Mouse (Mus musculus): ENCODE data around the gene Sprn. TPM values are rescaled to one million over a fixed set of nuclear protein-coding genes. Genes with fewer than 3 reads are reported as not detected.
A peak's percentile ranks its signal among the peaks of the same experiment; 100 is the strongest.

The Sprn gene
- 0.49 and 0.79 TPM in 2 replicates for polyA plus RNA-seq (2016; fragmentation: Nextera tagmentation; extraction: Ambion mirVana)

- H3K27ac ChIP-seq (replicated peaks): peak within 1 kb of the TSS; percentile 61
Observed at GRCm38 (mm10) chr7:140154218-140154927, at the start of gene Sprn. Sprn (minus strand) TSS chr7:140154877.

GRCm38 (mm10) chr7:140201090-140201489 is 46.4 kb upstream of the Sprn start:
- Histone ChIP-seq H3K4me3 (no peak overlapping the region), H3K9me3 (replicated peaks) (no peaks in the 10 kb centered on the region), H3K36me3 (no peaks in the 10 kb centered on the region), H3K4me1 (no peaks in the 10 kb centered on the region), H3K27me3 (ENCODE audit: low read depth, poor library complexity, severe bottlenecking) (no peaks in the 10 kb centered on the region), H3K27ac (replicated peaks) (no peak overlapping the region)
- no peak for DNase-seq (ENCODE audit: low spot score)
- 89% methylated on average over 4 of the region's 4 CpGs for WGBS

More at GRCm38 (mm10) chr7:140154218-140154927, at the start of gene Sprn:
- WGBS: under 1% methylated on average over 28 of the region's 28 CpGs
- Histone ChIP-seq H3K27me3 (ENCODE audit: low read depth, poor library complexity, severe bottlenecking) (peaks cover 66% of the 10 kb centered on the region), H3K36me3 (no peaks in the 10 kb centered on the region), H3K9me3 (replicated peaks) (no peaks in the 10 kb centered on the region), H3K4me3 (peak within 1 kb of the TSS; percentile 53), H3K4me1 (peaks cover 23% of the 10 kb centered on the region)
- peak; percentile 48 for DNase-seq (ENCODE audit: low spot score)

DNA sequence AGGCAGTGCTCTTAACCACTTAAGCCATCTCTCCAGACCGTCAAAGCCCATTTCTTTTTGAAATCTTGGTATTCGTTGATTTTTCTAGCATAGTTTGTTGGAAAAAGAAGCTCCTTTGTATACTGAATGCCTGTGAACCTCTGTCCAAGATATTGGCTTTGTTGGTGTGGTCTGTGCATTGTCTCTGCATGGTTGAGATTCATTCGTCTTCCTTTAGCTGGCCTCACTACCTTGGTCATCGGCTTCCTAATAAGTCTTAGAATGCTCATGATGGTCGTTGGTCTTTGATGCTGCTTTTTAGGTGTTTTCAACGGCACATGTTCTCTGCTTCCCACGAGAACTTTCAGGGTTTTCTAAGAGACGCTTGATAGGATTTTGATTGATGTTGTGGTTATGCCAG is 41.3 kb upstream of the Sprn start:
- no peak for DNase-seq (ENCODE audit: low spot score)
- Histone ChIP-seq H3K36me3 (no peaks in the 10 kb centered on the region), H3K27me3 (ENCODE audit: low read depth, poor library complexity, severe bottlenecking) (no peaks in the 10 kb centered on the region), H3K4me3 (no peak overlapping the region), H3K9me3 (replicated peaks) (no peaks in the 10 kb centered on the region), H3K27ac (replicated peaks) (no peak overlapping the region), H3K4me1 (no peaks in the 10 kb centered on the region)
- 90% methylated on average over 8 of the region's 8 CpGs for WGBS

GRCm38 (mm10) chr7:140194031-140194430 is 39.4 kb upstream of the Sprn start:
- H3K4me3 ChIP-seq: no peak overlapping the region
- H3K27ac ChIP-seq (replicated peaks): no peak overlapping the region
- no peak for DNase-seq (ENCODE audit: low spot score)
- H3K36me3 ChIP-seq: no peaks in the 10 kb centered on the region
- no peaks in the 10 kb centered on the region for H3K27me3 ChIP-seq (ENCODE audit: low read depth, poor library complexity, severe bottlenecking)
- 91% methylated on average over 4 of the region's 4 CpGs for WGBS
- H3K9me3 ChIP-seq (replicated peaks): no peaks in the 10 kb centered on the region
- no peaks in the 10 kb centered on the region for H3K4me1 ChIP-seq

DNA sequence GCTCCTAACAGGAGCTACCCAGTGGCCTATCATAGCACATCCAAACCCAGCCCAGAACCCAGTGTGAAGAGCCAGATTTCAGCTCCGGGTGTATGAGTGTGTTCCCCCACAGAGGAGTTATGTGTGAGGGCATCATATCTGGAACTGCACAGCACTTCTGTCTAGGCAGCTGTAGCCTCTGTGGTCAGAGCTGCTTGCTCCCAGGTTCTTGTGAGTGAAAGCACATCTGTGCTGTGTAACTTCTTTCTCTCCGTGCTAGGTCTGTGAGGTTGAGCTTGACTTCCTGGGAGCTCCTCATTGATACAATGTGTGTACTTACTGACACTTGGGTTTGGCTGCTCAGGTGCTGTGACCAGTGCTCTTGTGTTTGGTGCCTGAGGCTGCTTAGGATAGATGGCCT is 38.2 kb upstream of the Sprn start:
- no peak overlapping the region for H3K4me3 ChIP-seq
- H3K27me3 ChIP-seq (ENCODE audit: low read depth, poor library complexity, severe bottlenecking): no peaks in the 10 kb centered on the region
- no peak for DNase-seq (ENCODE audit: low spot score)
- 88% methylated on average over 2 of the region's 2 CpGs for WGBS
- no peaks in the 10 kb centered on the region for H3K9me3 ChIP-seq (replicated peaks)
- no peak overlapping the region for H3K27ac ChIP-seq (replicated peaks)
- no peaks in the 10 kb centered on the region for H3K4me1 ChIP-seq
- H3K36me3 ChIP-seq: no peaks in the 10 kb centered on the region

DNA sequence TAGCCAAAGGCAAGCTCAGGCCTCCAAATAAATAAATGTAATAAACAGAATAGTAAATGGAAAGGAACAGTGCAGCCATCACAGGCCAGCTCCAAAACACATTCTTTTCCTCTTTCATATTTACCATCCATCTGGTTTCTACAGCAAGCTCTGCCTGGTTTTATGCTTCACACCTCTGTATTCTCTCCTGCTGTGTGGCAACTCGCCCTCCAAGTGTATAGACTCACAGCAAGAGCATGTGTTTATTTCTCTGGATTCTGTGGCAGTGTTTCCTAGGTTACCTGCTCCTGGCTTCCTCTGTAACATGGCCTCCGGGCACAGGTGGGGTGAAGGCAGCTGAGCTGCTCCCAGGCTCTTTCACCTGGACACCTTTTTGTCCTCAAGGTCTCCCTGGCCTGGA is 37.8 kb upstream of the Sprn start:
- 67% methylated on average over 2 of the region's 2 CpGs for WGBS
- no peaks in the 10 kb centered on the region for H3K27me3 ChIP-seq (ENCODE audit: low read depth, poor library complexity, severe bottlenecking)
- no peaks in the 10 kb centered on the region for H3K4me1 ChIP-seq
- DNase-seq (ENCODE audit: low spot score): no peak
- no peak overlapping the region for H3K27ac ChIP-seq (replicated peaks)
- H3K4me3 ChIP-seq: no peak overlapping the region
- no peaks in the 10 kb centered on the region for H3K36me3 ChIP-seq
- H3K9me3 ChIP-seq (replicated peaks): no peaks in the 10 kb centered on the region

GRCm38 (mm10) chr7:140190435-140190834 is 35.8 kb upstream of the Sprn start:
- Histone ChIP-seq H3K4me1 (no peaks in the 10 kb centered on the region), H3K9me3 (replicated peaks) (no peaks in the 10 kb centered on the region), H3K36me3 (no peaks in the 10 kb centered on the region), H3K27ac (replicated peaks) (no peak overlapping the region), H3K27me3 (ENCODE audit: low read depth, poor library complexity, severe bottlenecking) (no peaks in the 10 kb centered on the region), H3K4me3 (no peak overlapping the region)
- DNase-seq (ENCODE audit: low spot score): no peak
- WGBS: 93% methylated on average over 1 of the region's 1 CpGs

- Histone ChIP-seq H3K36me3 (no peaks in the 10 kb centered on the region), H3K4me1 (no peaks in the 10 kb centered on the region), H3K27ac (replicated peaks) (no peak overlapping the region), H3K9me3 (replicated peaks) (no peaks in the 10 kb centered on the region), H3K27me3 (ENCODE audit: low read depth, poor library complexity, severe bottlenecking) (no peaks in the 10 kb centered on the region), H3K4me3 (no peak overlapping the region)
- DNase-seq (ENCODE audit: low spot score): no peak
- whole genome bisulfite sequencing: 61% methylated on average over 4 of the region's 4 CpGs
Observed at GRCm38 (mm10) chr7:140188391-140189328, 34.0 kb upstream of the Sprn start.

GRCm38 (mm10) chr7:140187721-140188390 is 33.2 kb upstream of the Sprn start:
- Histone ChIP-seq H3K4me3 (no peak overlapping the region), H3K9me3 (replicated peaks) (no peaks in the 10 kb centered on the region), H3K4me1 (no peaks in the 10 kb centered on the region), H3K27ac (replicated peaks) (no peak overlapping the region), H3K36me3 (no peaks in the 10 kb centered on the region), H3K27me3 (ENCODE audit: low read depth, poor library complexity, severe bottlenecking) (no peaks in the 10 kb centered on the region)
- DNase-seq (ENCODE audit: low spot score): no peak
- 83% methylated on average over 7 of the region's 7 CpGs for WGBS

GRCm38 (mm10) chr7:140186646-140187620 is 32.3 kb upstream of the Sprn start:
- WGBS: 70% methylated on average over 18 of the region's 18 CpGs
- no peaks in the 10 kb centered on the region for H3K36me3 ChIP-seq
- no peak overlapping the region for H3K4me3 ChIP-seq
- no peaks in the 10 kb centered on the region for H3K4me1 ChIP-seq
- H3K27me3 ChIP-seq (ENCODE audit: low read depth, poor library complexity, severe bottlenecking): no peaks in the 10 kb centered on the region
- no peak overlapping the region for H3K27ac ChIP-seq (replicated peaks)
- no peak for DNase-seq (ENCODE audit: low spot score)
- H3K9me3 ChIP-seq (replicated peaks): no peaks in the 10 kb centered on the region

DNA sequence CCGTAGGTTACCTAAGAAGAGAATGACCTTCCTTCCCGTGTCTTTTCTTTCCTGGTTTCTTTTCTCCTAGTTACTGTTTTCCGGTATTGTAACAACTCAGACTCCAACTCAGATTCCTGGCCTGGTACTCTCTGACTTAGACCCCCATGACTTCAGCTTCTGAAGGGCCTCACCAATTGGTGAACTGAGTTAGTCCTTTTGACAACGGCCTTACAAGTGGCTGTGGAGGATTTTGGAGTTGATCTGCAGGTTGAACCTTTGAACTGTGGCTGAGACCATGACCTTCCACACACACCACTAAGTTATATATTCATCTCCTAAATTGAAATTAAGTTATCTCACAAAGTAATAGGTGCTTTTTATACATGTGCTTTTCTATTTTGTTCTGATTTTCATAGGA is 29.5 kb upstream of the Sprn start:
- DNase-seq (ENCODE audit: low spot score): no peak
- Histone ChIP-seq H3K27me3 (ENCODE audit: low read depth, poor library complexity, severe bottlenecking) (no peaks in the 10 kb centered on the region), H3K4me1 (no peaks in the 10 kb centered on the region), H3K36me3 (no peaks in the 10 kb centered on the region), H3K9me3 (replicated peaks) (no peaks in the 10 kb centered on the region), H3K4me3 (no peak overlapping the region), H3K27ac (replicated peaks) (no peak overlapping the region)
- WGBS: 88% methylated on average over 4 of the region's 4 CpGs

- Histone ChIP-seq H3K27ac (replicated peaks) (no peak overlapping the region), H3K4me1 (no peaks in the 10 kb centered on the region), H3K27me3 (ENCODE audit: low read depth, poor library complexity, severe bottlenecking) (no peaks in the 10 kb centered on the region), H3K36me3 (no peaks in the 10 kb centered on the region), H3K9me3 (replicated peaks) (no peaks in the 10 kb centered on the region), H3K4me3 (no peak overlapping the region)
- WGBS: 94% methylated on average over 2 of the region's 2 CpGs
- DNase-seq (ENCODE audit: low spot score): no peak
Observed at GRCm38 (mm10) chr7:140180692-140181091, 26.0 kb upstream of the Sprn start.

Measured in midbrain, embryonic 10.5 days (tissue).